Mouse (Mus musculus): Measurements from ENCODE around the gene Man1a2. TPM values are rescaled to one million over a fixed set of nuclear protein-coding genes. Genes with fewer than 3 reads are reported as not detected.

Man1a2 gene
- polyA plus RNA-seq, 1 experiment from 2014 or later = 74.4 TPM

GRCm38 (mm10) chr3:100547162-100547912 is 138.0 kb downstream of the Man1a2 start:
- 60% methylated on average over 10 of the region's 10 CpGs for WGBS
- H3K4me2 ChIP-seq (replicated peaks; ENCODE audit: low read depth, low read length) = no peak overlapping the region
- no peak overlapping the region for H3K4me3 ChIP-seq (ENCODE audit: low read depth, low read length)
- ATAC-seq (peak; percentile 75), DNase-seq (ENCODE audit: low spot score) (peak; percentile 49)
- TF ChIP-seq CTCF (IDR thresholded peaks at IDR 0.05) (no peak), EP300 (IDR thresholded peaks at IDR 0.05) (no peak)
- no peaks in the 10 kb centered on the region for H3K9me3 ChIP-seq (ENCODE audit: low read length)
- no peak overlapping the region for H3K9ac ChIP-seq (replicated peaks; ENCODE audit: low read depth)
- H3K36me3 ChIP-seq (ENCODE audit: insufficient read depth, low read length) = no peaks in the 10 kb centered on the region
- no peak overlapping the region for H3K27ac ChIP-seq (ENCODE audit: low read length)
- H3K27me3 ChIP-seq (replicated peaks; ENCODE audit: insufficient read depth, low read length) = no peaks in the 10 kb centered on the region
- no peaks in the 10 kb centered on the region for H3K4me1 ChIP-seq (ENCODE audit: insufficient read depth, low read depth, low read length)

DNA sequence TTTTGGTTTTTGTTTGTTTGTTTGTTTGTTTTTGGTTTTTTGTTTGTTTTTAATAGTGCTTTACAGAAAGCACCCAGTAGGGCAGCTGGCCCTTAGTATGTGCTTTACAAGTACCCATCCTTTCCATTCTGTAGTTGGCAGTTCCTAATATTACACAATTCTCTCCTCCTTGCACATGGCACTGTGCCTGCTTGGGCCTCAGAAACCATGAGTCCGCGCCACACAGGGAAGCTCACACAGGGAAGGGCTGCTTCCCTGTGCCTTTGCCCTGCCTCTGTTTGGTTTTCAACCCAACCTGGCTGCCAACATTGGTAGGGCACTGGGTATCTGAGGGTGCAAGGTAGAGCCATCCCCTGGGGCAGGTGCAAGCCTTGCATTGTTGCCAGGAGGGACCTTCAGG is 148.6 kb downstream of the Man1a2 start:
- no peak overlapping the region for H3K4me3 ChIP-seq (ENCODE audit: low read depth, low read length)
- DNase-seq (ENCODE audit: low spot score) = no peak
- no peak overlapping the region for H3K4me2 ChIP-seq (replicated peaks; ENCODE audit: low read depth, low read length)
- ATAC-seq = no peak
- H3K36me3 ChIP-seq (ENCODE audit: insufficient read depth, low read length) = no peaks in the 10 kb centered on the region
- no peak for TF ChIP-seq CTCF (IDR thresholded peaks at IDR 0.05)
- no peak for TF ChIP-seq EP300 (IDR thresholded peaks at IDR 0.05)
- no peak overlapping the region for H3K27ac ChIP-seq (ENCODE audit: low read length)
- no peaks in the 10 kb centered on the region for H3K4me1 ChIP-seq (ENCODE audit: insufficient read depth, low read depth, low read length)
- no peaks in the 10 kb centered on the region for H3K27me3 ChIP-seq (replicated peaks; ENCODE audit: insufficient read depth, low read length)
- H3K9me3 ChIP-seq (ENCODE audit: low read length) = no peaks in the 10 kb centered on the region
- 93% methylated on average over 2 of the region's 2 CpGs for WGBS
- H3K9ac ChIP-seq (replicated peaks; ENCODE audit: low read depth) = no peak overlapping the region

- H3K9ac ChIP-seq (replicated peaks; ENCODE audit: low read depth) = no peak overlapping the region
- H3K36me3 ChIP-seq (ENCODE audit: insufficient read depth, low read length) = no peaks in the 10 kb centered on the region
- ATAC-seq (peak; percentile 58), DNase-seq (ENCODE audit: low spot score) (peak; percentile 14)
- no peaks in the 10 kb centered on the region for H3K9me3 ChIP-seq (ENCODE audit: low read length)
- 49% methylated on average over 3 of the region's 4 CpGs for WGBS
- H3K4me3 ChIP-seq (ENCODE audit: low read depth, low read length) = no peak overlapping the region
- H3K27me3 ChIP-seq (replicated peaks; ENCODE audit: insufficient read depth, low read length) = no peaks in the 10 kb centered on the region
- TF ChIP-seq EP300 (IDR thresholded peaks at IDR 0.05) = no peak
- TF ChIP-seq CTCF (IDR thresholded peaks at IDR 0.05) = no peak
- no peak overlapping the region for H3K4me2 ChIP-seq (replicated peaks; ENCODE audit: low read depth, low read length)
- no peak overlapping the region for H3K27ac ChIP-seq (ENCODE audit: low read length)
- H3K4me1 ChIP-seq (ENCODE audit: insufficient read depth, low read depth, low read length) = no peaks in the 10 kb centered on the region
These were observed 149.4 kb downstream of the Man1a2 start for GRCm38 (mm10) chr3:100535902-100536301.

- Histone ChIP-seq H3K27me3 (replicated peaks; ENCODE audit: insufficient read depth, low read length) (no peaks in the 10 kb centered on the region), H3K4me2 (replicated peaks; ENCODE audit: low read depth, low read length) (no peak overlapping the region), H3K27ac (ENCODE audit: low read length) (no peak overlapping the region), H3K36me3 (ENCODE audit: insufficient read depth, low read length) (no peaks in the 10 kb centered on the region), H3K4me3 (ENCODE audit: low read depth, low read length) (no peak overlapping the region), H3K4me1 (ENCODE audit: insufficient read depth, low read depth, low read length) (no peaks in the 10 kb centered on the region), H3K9ac (replicated peaks; ENCODE audit: low read depth) (no peak overlapping the region), H3K9me3 (ENCODE audit: low read length) (no peaks in the 10 kb centered on the region)
- no peak for TF ChIP-seq CTCF (IDR thresholded peaks at IDR 0.05)
- WGBS = 55% methylated on average over 3 of the region's 3 CpGs
- ATAC-seq (no peak), DNase-seq (ENCODE audit: low spot score) (no peak)
These were observed 150.0 kb downstream of the Man1a2 start for GRCm38 (mm10) chr3:100535298-100535697.

GRCm38 (mm10) chr3:100534394-100534793 is 150.9 kb downstream of the Man1a2 start:
- no peaks in the 10 kb centered on the region for H3K4me1 ChIP-seq (ENCODE audit: insufficient read depth, low read depth, low read length)
- DNase-seq (ENCODE audit: low spot score) = no peak
- WGBS = 76% methylated on average over 3 of the region's 3 CpGs
- ATAC-seq = no peak
- no peak overlapping the region for H3K27ac ChIP-seq (ENCODE audit: low read length)
- no peaks in the 10 kb centered on the region for H3K9me3 ChIP-seq (ENCODE audit: low read length)
- no peak overlapping the region for H3K4me2 ChIP-seq (replicated peaks; ENCODE audit: low read depth, low read length)
- no peaks in the 10 kb centered on the region for H3K36me3 ChIP-seq (ENCODE audit: insufficient read depth, low read length)
- TF ChIP-seq CTCF (IDR thresholded peaks at IDR 0.05) (no peak), EP300 (IDR thresholded peaks at IDR 0.05) (no peak)
- no peaks in the 10 kb centered on the region for H3K27me3 ChIP-seq (replicated peaks; ENCODE audit: insufficient read depth, low read length)
- no peak overlapping the region for H3K4me3 ChIP-seq (ENCODE audit: low read depth, low read length)
- no peak overlapping the region for H3K9ac ChIP-seq (replicated peaks; ENCODE audit: low read depth)

- TF ChIP-seq CTCF (IDR thresholded peaks at IDR 0.05) (no peak), EP300 (IDR thresholded peaks at IDR 0.05) (no peak)
- H3K27me3 ChIP-seq (replicated peaks; ENCODE audit: insufficient read depth, low read length) = no peaks in the 10 kb centered on the region
- DNase-seq (ENCODE audit: low spot score) (no peak), ATAC-seq (no peak)
- no peak overlapping the region for H3K4me3 ChIP-seq (ENCODE audit: low read depth, low read length)
- no peak overlapping the region for H3K9ac ChIP-seq (replicated peaks; ENCODE audit: low read depth)
- no peak overlapping the region for H3K27ac ChIP-seq (ENCODE audit: low read length)
- H3K4me1 ChIP-seq (ENCODE audit: insufficient read depth, low read depth, low read length) = no peaks in the 10 kb centered on the region
- H3K36me3 ChIP-seq (ENCODE audit: insufficient read depth, low read length) = no peaks in the 10 kb centered on the region
- H3K9me3 ChIP-seq (ENCODE audit: low read length) = no peaks in the 10 kb centered on the region
- no peak overlapping the region for H3K4me2 ChIP-seq (replicated peaks; ENCODE audit: low read depth, low read length)
These were observed 151.9 kb downstream of the Man1a2 start for GRCm38 (mm10) chr3:100533429-100533828.
